Mouse (Mus musculus): ENCODE measurements around the gene Fndc3b. TPM values are rescaled to one million over a fixed set of nuclear protein-coding genes. Genes with fewer than 3 reads are reported as not detected.

Gene Fndc3b
- 100 to 1,000 TPM; 128 to 148 TPM for total RNA-seq (2021)
- long read RNA-seq, experiment 1, full-length matches to known transcripts: 1 of 12 reads
- long read RNA-seq, experiment 1, partial matches to known transcripts: 6 of 12 reads
- long read RNA-seq, experiment 1, other reads (novel, unspliced or antisense): 5 of 12 reads
- long read RNA-seq, experiment 2, full-length matches to known transcripts: 3 of 33 reads
- long read RNA-seq, experiment 2, partial matches to known transcripts: 22 of 33 reads
- long read RNA-seq, experiment 2, other reads (novel, unspliced or antisense): 8 of 33 reads

DNA sequence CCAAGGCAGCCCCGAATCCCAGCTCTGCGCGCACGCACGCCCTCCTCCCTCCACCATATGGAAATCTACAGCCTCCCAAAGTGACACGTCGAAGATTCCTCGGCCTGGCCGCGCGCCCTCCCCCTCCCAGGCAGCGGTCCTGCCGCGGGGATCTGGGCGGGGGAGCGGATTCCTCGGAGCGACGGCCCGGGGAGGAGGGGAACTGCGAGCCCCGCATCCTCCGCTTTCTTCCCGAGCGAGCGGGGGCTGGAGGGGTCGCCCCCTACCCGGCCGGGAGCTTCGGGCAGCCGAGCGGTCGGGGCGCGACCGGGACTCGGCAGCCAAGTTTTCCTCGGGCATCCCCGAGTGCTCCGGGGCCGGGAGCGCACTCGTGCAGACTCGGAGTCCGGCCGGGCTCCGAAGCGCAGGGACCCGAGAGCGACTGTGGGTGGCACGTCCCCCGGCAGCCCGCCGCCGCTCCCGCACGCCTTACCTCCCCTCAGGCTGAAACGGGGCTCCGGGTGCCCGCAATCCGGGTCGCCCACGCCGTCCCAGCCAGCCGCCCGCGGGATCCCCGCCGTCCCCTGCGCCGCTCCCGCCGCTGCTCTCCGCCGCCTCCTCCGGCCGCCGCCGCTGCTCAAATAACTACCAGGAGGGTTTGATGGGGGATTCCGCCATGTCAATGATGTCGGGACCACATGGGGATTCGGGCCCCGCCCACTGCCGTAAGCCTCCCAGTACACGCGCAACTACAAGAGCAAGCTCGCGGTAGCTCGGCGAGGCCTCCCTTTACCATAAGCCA is at the start of gene Fndc3b:
TSS of gene Fndc3b (minus strand) at position 660 of the 781 bp plus-strand sequence.
- DNase-seq (ENCODE audit: low spot score in 2 of 2): peak; percentile 89 to 91

DNA sequence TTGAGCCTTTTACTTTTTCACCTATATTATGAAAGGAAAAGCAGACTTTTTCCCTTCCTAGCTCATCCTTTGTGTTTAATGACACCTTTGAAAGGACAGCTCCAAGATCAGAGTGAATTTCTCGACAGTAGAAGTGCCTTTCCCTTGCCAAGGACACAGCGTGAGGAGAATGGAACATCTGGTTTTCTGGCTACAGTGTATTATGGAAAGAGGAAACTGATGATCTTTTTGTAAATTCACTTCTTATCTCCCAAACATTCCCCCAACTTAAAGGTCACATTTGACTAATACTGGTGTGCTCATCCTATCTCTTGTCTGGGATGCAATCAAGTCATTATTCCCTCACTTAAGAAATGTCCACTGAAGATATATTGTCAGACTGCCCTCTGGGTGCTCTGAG is 49.2 kb upstream of the Fndc3b start:
- no peak for DNase-seq (ENCODE audit: low spot score in 2 of 2)

DNA sequence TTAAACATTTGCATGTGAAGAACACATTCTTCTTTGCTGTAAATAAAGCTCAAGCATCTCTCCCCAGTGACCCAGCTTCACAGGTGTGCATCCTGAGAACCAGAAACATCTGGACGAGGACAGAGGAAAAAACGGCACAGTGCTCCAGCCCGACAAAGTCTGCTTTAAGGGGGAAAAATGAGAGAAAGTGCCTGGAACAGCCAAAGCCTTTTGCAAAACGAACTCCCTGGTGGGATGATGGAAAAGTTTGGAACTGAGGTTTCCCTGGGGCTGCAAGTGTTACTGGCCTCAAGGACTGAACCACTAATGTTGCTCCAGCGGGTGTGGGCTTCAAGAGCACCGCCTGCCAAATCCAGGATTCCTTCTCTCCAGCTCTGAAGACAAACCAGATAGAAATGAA is 47.9 kb upstream of the Fndc3b start:
- no peak for DNase-seq (ENCODE audit: low spot score in 2 of 2)

DNA sequence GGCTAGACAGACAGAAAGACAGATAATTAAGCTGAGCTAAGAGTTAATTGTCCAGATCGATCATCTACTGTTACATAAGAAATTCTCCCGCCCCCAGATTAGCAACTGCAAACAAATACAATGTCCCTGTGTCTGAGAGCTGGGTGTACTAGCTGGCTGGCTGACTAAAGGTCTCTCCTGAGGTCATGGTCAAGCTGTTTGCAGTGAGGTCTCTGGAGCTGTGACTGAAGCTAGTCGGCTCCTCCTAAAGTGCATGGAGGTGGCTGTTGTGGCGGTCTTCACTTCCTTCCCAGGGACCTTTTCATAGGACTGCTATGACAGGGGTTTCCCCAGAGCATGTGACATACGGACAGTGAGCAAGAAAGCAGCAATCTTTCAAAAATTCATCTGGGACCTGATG is 40.5 kb upstream of the Fndc3b start:
- peak in 1 of 2 experiments; percentile 33 for DNase-seq (ENCODE audit: low spot score in 2 of 2)

DNA sequence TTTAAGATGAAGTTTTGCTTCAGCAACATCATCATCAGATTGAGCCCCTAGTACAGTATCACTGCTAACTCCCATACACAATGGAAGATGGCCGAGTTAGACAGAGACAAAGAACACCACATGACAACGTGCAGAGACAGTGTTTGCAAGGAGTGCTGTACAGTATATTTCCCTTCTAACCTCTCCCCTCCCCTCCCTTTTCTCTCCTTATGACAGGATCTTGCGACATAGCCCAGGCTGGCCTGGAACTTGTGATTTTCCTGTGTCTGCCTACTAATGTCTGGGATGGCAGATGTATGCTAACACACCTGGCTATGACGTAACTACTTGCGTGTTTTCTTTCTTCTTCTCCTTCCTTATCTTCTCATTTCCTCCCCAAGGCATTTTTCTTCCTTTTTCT is 40.0 kb upstream of the Fndc3b start:
- DNase-seq (ENCODE audit: low spot score in 2 of 2): no peak

DNA sequence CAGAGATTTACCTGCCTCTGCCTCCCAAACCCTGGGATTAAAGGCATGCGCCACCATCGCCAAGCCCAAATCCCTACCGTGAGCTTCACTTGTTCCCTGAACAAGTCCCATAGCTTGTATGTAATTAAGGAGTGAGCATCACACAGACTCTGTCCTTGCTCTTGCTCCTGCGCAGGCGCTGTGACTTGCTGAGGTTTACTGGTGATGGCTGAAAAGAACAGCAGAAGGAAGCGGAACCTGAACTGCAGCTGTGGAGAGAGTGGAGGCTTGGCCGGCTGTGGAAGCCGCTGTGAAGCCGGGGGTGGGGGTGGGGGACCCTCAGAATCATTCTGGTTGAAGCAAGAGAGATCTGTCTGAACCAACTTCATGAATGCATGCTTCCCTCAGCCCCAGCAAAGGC is 34.5 kb upstream of the Fndc3b start:
- no peak for DNase-seq (ENCODE audit: low spot score in 2 of 2)

DNA sequence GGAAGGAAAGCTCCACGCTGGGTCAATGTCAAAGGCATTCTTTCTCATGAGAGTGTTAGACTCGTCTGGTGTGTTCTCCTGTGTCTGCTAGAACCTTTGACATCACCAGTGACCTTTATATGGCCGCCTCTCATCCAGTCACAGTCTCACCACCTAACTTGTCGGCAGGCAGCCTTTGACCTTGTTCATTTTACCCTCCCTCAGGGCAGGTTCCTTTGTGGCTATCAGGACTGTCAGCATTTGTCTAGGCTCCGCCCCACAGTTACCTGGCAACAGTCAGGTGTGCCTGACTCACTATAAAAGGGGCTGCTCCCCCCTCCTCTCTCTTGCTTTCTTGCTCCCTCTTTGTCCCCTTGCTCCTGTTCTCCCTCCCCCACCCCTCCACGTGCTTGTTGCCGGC is 33.6 kb upstream of the Fndc3b start:
- DNase-seq (ENCODE audit: low spot score in 2 of 2): no peak

DNA sequence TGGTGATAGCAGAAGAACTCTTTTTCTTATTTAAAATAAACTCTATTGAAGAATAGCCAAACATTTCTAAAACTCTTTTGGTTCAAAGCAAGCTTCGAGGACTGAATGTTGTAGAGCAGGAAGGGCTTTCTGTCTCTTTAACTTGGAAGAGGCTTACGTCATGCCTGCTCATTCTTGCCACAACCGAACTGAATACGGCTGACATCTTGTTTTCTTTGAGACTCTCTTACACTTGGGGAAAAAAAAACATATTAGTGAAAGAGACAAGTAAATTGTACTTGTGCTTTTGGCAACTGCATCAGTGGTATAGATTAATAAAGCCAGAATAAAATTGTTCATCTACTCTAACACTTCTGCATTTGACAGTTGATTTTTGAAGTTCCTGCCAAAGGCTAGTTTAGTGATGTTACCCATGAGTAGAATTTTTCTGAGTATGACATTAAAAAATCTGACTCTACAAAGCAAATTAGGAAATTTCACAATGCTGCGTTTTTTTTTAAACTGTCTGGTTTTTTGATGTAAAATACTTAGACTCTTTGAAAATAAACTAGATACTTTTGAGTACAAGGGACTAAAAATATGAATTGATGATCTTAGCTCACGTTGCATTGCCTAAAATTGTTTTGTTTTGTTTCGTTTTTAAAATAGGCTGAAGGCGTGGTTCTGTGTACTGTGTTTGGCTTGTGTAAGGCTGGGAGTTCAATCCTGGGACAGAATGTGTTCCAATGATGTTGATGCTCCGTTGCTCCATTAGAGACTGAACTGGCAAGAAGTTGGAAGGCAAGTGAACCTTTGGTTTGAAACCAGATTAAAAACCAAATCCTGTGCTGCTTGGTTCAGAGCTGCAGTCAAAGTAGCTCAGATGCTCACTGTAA is 32.4 kb upstream of the Fndc3b start:
- no peak for DNase-seq (ENCODE audit: low spot score in 2 of 2)

DNA sequence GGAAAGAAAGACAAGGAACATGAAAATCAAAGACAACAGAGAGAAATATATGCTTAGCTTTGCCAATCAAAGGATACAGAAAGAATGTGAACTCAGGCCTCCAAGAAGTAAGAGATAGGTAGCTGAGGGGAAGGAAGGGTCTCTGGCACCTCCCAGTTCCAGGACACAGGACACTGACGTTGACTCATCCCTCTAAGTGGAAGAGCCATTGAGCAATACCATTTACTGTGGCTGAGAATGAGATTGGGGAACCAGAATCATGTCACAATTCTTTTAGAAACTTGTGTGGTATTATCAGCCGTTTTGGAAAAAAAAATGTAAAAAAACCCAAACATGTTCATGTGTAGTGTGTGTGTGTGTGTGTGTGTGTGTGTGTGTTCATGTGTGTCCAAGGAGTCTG is 31.0 kb upstream of the Fndc3b start:
- no peak for DNase-seq (ENCODE audit: low spot score in 2 of 2)

DNA sequence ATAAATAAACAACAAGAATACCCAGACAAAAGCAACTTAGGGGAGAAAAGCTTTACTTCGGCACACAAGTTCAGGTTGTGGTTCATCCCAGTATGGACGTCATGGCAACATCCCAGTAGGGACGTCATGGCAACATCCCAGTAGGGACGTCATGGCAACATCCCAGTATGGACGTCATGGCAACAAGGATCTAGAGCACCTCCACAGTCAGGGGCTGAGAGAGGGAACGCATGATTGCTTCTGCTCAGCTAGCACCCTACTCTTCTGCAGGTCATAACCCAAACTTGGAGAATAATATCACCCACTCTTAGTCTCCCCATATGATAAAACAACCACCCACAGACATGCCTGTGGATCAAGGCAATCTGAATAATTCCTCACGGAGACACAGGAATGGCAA is 29.0 kb upstream of the Fndc3b start:
- no peak for DNase-seq (ENCODE audit: low spot score in 2 of 2)

DNA sequence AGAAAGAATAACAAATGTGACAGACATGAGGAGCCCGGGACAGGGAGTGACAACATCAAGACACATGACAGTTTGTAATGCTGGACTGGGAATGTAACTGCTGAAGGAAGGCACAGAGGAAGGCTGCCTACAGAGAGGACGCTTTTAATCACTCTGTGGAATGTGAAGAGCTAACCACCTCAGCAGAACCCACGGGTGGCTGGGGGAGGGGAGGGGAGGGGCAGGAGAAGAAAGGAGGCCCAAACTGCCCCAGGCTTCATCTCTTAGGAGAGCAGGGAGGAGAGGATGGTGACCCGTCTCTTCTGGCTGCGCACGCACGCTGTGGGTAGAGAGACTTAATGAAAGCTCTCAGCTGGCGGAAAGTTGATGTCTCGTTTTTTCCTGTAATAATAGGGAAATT is 25.1 kb upstream of the Fndc3b start:
- DNase-seq (ENCODE audit: low spot score in 2 of 2): no peak

DNA sequence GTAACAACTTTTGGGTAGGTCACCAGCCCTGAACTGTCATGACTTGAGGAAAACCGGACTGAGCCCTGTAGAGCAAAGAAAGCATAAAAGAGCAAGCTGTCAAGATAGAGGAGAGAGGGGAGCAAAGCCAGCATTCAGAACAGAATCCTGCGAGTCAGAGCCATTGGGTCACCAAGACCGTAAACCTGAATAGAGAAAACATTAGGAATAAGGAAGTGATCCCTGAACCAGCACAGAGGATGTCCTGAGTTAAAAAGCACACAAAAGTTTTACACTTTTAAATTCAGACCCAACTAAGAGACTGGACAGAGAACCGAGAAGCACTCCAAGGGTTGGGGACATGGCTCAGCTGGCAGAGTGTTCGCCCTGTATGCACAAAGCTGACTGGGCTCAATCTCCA is 24.0 kb upstream of the Fndc3b start:
- DNase-seq (ENCODE audit: low spot score in 2 of 2): no peak

DNA sequence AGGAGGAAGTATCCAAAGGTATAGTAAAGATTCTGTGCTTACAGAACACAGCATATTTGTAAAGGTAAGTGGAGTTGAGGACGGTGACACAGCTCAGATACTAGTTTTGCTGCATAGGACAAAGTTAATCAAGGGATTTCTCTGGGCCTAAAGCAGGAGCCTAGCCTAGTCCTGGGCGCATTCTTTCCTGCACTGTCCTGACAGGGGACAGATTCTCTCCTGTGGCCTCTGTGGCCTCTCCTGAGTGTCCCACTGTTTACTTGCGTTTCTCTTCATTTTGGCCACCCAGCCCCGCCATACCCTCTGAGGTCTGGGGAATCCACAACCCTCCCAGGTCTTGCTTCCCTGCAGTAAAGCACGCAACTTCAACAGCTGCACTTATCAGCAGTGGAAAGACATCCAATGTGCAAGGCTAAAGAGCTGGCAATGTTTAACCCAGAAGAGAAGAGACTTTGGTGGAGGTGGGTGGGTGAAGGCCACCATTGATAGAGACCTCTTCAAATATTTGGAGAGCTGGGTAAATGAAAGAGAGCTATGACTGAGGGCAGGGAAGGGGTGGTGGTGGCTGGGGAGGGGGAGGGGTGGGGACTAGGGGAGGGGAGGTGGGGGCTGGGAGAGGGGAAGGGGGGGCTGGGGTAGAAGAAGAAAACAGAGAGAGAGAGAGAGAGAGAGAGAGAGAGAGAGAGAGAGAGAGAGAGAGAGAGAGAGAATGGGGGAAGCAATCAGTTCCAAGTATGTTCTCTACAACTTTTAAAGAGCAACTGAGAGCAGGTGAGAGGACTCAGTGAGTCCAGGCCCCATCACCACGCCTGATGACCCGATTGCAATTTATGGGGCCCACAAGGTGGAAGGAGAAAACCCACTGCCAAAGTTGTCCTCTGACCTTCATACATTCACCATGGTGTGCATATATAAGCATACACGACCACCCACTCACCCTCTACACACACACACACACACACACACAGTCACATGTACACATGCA is 18.0 kb upstream of the Fndc3b start:
- DNase-seq (ENCODE audit: low spot score in 2 of 2): no peak

DNA sequence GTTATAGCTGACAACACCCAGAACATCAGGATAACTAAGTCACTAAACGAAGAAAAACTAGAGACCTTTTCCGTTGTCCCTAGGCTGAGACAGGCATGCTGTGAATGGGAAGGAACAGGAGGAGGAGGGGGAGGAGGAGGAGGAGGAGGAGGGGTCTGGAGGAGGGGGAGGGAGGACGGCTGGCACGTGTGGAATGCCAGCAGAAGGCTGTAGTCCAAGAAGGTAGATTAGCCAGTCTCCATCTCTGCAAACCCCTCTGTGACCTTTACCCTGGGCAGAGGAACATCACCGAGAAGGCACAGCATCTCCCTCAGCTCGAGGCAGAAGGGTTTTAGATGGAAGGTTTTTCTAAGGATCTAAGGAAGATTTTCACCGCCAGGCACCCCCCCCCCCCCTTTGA is 17.1 kb upstream of the Fndc3b start:
- DNase-seq (ENCODE audit: low spot score in 2 of 2): no peak

DNA sequence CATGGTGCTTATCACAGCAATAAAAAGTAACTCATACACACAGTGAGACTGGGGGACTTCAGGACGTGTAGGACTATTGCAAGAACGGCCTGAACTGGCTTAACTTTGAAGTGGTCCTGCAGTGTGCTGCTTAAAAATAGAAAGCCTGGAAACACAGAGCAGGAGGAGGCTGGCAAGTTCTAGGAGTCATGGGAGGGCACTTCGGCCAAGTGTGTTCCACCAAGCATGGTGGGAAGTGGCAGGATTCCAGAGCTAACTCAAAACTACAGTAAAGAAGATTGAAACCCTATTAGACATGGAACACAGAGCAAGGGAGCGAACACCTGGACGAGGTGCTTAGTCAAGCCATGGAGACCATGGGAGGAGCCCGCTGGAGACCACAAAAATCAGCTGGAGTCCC is 14.6 kb upstream of the Fndc3b start:
- no peak for DNase-seq (ENCODE audit: low spot score in 2 of 2)

DNA sequence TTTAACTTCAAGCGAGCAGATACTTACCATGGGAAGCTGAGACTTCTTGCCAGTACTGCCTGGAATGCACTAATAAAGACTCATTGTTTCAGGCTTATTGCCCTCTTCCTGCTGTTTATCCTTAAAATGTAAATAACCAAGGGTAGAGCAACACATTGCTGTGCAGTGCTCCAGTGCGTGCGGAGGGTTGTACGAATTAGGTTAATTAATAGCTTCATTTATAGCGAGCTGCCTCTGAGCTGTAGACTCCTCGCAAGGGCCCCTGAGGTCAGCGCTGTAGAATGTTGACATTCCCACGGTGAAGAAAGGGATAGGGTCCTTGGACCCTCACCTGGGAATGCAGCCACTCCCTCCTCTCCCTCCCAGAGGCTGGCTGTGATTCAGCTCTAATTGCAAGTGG is 13.1 kb upstream of the Fndc3b start:
- no peak for DNase-seq (ENCODE audit: low spot score in 2 of 2)

DNA sequence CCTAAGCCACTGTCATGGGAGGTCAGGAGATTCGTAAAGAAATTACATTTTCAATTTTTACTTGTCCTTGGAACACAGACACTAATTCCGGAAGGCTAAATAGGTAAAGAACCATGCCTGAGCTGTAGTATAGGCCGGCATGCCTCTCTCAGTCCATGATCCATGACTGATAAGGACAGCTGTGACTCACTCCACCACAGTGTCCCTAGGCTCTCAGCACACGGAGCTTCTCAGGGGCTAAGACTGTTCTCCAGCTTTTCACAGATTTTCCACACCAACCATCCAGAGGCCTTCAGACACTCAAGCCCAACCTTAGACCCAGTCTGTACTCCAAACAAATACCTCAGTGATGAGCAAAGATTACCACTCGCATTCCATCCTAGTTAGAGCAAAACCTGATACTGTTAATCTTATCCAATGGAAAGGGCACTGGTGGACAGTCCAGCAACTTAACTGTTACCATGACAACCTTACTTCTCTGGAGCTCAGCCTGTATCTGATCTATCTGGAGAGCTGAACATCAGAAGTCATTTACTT is 7.8 kb upstream of the Fndc3b start:
- DNase-seq (ENCODE audit: low spot score in 2 of 2): no peak

DNA sequence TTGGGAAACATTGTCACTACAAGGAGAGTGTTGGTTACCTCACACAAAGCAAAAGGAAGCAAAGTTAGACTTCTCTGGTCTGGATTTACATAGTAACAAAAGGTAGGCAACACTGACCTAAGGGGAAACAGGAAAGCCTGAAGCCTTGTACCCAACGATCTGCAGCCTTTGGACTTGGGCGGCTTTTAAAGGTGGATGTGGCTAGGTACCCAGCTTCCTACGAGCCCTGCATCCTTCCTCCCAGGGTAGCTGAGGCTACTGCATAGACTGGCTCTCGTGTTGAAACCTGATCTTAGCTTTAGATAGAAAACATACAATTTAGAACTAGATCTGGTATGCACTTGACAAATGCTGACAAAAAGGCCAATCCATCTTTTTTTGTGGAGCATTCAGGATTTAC is 2.9 kb upstream of the Fndc3b start:
- no peak for DNase-seq (ENCODE audit: low spot score in 2 of 2)

DNA sequence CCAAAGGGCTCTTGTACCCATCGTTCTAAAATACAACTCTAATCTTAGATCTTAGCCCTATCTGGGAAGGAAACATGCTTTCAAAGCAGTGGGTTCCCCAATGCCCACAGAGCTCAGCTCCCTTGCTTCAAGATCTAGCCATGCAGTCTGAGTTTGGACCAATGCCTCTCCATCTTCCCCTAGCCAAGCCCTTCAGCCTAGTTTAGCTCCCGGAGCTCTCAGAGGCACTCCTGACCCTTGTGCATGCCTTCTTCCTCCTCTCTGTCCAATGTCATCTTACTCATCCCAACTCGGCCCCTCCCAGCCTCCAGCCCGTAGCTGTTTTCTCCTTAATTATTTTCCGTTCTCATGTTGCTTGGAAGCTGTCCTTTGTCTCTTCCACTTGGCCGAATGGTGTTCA is 1.3 kb upstream of the Fndc3b start:
- DNase-seq (ENCODE audit: low spot score in 2 of 2): no peak

DNA sequence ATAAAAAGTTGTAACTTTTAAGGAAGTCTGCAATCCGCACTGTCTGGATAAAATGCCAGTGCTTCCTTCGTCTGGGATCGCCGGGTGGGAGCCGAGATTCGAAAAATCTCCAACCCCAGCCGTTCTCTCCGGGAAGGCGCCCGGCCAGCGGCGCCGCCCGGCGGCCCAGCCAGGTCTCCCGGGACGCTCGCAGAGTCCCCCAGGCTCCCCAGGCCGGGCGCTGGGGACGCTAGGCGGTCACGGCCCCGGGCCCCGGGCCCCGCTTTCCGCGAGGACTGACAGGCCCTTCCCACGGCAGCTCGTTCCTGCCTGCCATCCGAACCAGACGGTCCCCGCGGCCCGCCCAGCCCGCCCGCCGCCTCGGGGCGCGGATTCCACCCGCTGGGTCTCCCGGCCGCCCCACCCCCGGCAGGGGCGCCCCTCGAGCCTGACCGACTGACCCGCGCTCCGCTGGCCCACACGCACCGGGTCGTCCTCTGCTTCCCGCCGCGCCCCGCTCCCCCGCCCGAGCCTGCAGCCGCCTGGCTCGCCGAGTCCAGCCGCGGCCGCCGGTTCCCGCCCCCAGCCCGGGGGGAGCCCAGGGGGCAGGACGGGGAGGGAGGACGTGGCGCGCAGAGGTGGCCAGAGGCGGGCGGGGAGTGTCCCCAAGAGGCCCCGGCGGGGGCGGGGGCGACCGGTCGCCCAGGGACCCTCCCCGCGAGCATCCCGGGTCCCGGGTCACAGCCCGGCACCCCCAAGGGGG is 1.0 kb downstream of the Fndc3b start:
- DNase-seq (ENCODE audit: low spot score in 2 of 2): peak; percentile 83 to 85

Measured in adrenal gland, adult 18-20 months (tissue).